Mouse (Mus musculus) ES-E14 (cell line): ENCODE measurements around the gene Ccdc17.

ENCODE experiments used
- HCFC1 ChIP-seq: IDR thresholded peaks from 2 replicates; pipeline ENCODE4 v1.6.1; 2012; ENCODE audit warnings: low read length, inconsistent platforms, borderline replicate concordance; ENCODE audit not compliant: insufficient read depth
- ZC3H11A ChIP-seq: IDR thresholded peaks from 2 replicates; pipeline ENCODE4 v1.6.1; 2012; ENCODE audit warnings: low read depth, mild to moderate bottlenecking, inconsistent platforms, low read length, borderline replicate concordance
- ZNF384 ChIP-seq: IDR thresholded peaks from 2 replicates; pipeline ENCODE4 v1.6.1; 2012; ENCODE audit warnings: low read depth, low read length, inconsistent platforms

DNA sequence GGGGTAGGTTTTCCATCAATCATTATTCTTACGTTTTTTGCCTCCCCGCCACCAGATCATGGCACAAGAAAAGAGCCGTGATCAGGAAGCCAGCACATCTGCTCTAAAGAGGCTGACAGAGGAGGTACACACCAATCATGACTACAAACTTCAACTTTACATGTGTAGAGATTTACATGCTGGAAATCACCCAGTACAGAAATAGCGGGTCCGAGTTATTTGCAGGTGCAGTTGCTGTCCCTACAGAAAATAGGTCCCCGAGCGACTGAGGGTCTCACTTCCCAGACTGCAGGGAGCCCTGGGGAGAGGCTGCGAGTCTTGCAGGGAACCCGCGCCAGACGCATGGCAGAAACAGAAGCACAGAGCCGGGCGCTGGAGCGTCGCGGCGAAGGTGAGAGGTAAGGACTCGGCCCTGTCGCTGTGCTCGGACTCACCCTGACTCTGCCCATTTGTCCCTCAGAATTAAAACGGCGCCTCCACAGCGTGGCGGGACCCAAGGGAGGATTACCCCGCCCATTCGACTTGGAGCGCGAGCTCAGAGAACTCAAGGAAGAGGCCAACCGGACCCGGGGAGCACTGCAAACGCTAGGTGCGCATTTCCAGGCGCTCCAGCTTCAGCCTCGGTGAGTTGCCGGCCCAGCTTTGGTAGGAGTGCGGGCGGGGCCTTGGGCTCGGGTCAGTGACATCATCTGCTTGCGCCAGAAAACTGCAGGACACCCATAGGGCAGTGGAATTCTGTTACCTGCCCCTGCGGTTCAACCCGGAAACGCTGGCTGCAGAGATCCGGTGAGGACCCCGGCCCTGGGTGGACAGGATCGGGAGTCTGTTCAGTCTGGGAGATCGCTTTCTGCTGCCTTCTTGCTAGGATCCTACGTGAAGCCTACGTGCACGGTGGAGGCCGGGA, 776 bp downstream of the Ccdc17 start:
- TF ChIP-seq ZC3H11A (no peak), ZNF384 (no peak), HCFC1 (peak; percentile 79)
